Mouse (Mus musculus): ENCODE data around the gene Gng13. TPM values are rescaled to one million over a fixed set of nuclear protein-coding genes. Genes with fewer than 3 reads are reported as not detected.
"Not testable (repeated sequence)": the region's sequence is repeated elsewhere in the genome, so short reads cannot be mapped to it uniquely, and the experiment has no call there.

Gng13 gene
- polyA plus RNA-seq, 1 experiment from 2014 or later, result 1.7 TPM

- no peaks in the 10 kb centered on the region for H3K27me3 ChIP-seq
- no peaks in the 10 kb centered on the region for H3K36me3 ChIP-seq
- no peaks in the 10 kb centered on the region for H3K9me3 ChIP-seq
- H3K27ac ChIP-seq, result no peak overlapping the region
- 76% methylated on average over 7 of the region's 7 CpGs for WGBS
- H3K4me3 ChIP-seq, result no peak overlapping the region
- H3K4me1 ChIP-seq, result no peaks in the 10 kb centered on the region
- H3K4me2 ChIP-seq (replicated peaks), result no peak overlapping the region
- H3K9ac ChIP-seq, result no peak overlapping the region
- ATAC-seq (ENCODE audit: low FRiP score, low read depth), result no peak
Measured at GRCm38 (mm10) chr17:25738861-25739260, 21.9 kb downstream of the Gng13 start.

- not testable (repeated sequence) for ATAC-seq (ENCODE audit: low FRiP score, low read depth); H3K9me3 ChIP-seq; H3K4me2 ChIP-seq (replicated peaks); H3K4me3 ChIP-seq; H3K36me3 ChIP-seq; H3K27ac ChIP-seq; H3K27me3 ChIP-seq; H3K4me1 ChIP-seq; H3K9ac ChIP-seq
- WGBS, result 71% methylated on average over 12 of the region's 12 CpGs
Measured at GRCm38 (mm10) chr17:25741471-25741870, 24.5 kb downstream of the Gng13 start.

- no peaks in the 10 kb centered on the region for H3K27me3 ChIP-seq
- no peak overlapping the region for H3K4me3 ChIP-seq
- H3K4me1 ChIP-seq, result no peaks in the 10 kb centered on the region
- no peak overlapping the region for H3K9ac ChIP-seq
- 93% methylated on average over 9 of the region's 9 CpGs for WGBS
- H3K9me3 ChIP-seq, result no peaks in the 10 kb centered on the region
- no peak for ATAC-seq (ENCODE audit: low FRiP score, low read depth)
- no peak overlapping the region for H3K4me2 ChIP-seq (replicated peaks)
- no peaks in the 10 kb centered on the region for H3K36me3 ChIP-seq
- no peak overlapping the region for H3K27ac ChIP-seq
Measured at GRCm38 (mm10) chr17:25743831-25744230, 26.9 kb downstream of the Gng13 start.

GRCm38 (mm10) chr17:25744311-25744710, 27.3 kb downstream of the Gng13 start:
- no peak overlapping the region for H3K9ac ChIP-seq
- H3K36me3 ChIP-seq, result no peaks in the 10 kb centered on the region
- 77% methylated on average over 10 of the region's 10 CpGs for WGBS
- H3K9me3 ChIP-seq, result no peaks in the 10 kb centered on the region
- H3K27me3 ChIP-seq, result no peaks in the 10 kb centered on the region
- no peak overlapping the region for H3K27ac ChIP-seq
- no peak overlapping the region for H3K4me2 ChIP-seq (replicated peaks)
- no peak for ATAC-seq (ENCODE audit: low FRiP score, low read depth)
- no peaks in the 10 kb centered on the region for H3K4me1 ChIP-seq
- H3K4me3 ChIP-seq, result no peak overlapping the region

- WGBS, result 94% methylated on average over 4 of the region's 4 CpGs
- Histone ChIP-seq H3K27me3 (no peaks in the 10 kb centered on the region), H3K4me1 (peaks cover 6% of the 10 kb centered on the region; the same call in 1 of the 2 replicates), H3K9me3 (no peaks in the 10 kb centered on the region), H3K4me3 (no peak overlapping the region), H3K27ac (no peak overlapping the region), H3K4me2 (replicated peaks) (no peak overlapping the region), H3K36me3 (no peaks in the 10 kb centered on the region), H3K9ac (no peak overlapping the region)
- no peak for ATAC-seq (ENCODE audit: low FRiP score, low read depth)
Measured at GRCm38 (mm10) chr17:25748238-25748637, 31.3 kb downstream of the Gng13 start.

- no peaks in the 10 kb centered on the region for H3K27me3 ChIP-seq
- peaks cover 6% of the 10 kb centered on the region; the same call in 1 of the 2 replicates for H3K4me1 ChIP-seq
- 79% methylated on average over 6 of the region's 6 CpGs for WGBS
- H3K27ac ChIP-seq, result no peak overlapping the region
- H3K4me2 ChIP-seq (replicated peaks), result no peak overlapping the region
- H3K9ac ChIP-seq, result no peak overlapping the region
- H3K4me3 ChIP-seq, result no peak overlapping the region
- H3K36me3 ChIP-seq, result no peaks in the 10 kb centered on the region
- no peak for ATAC-seq (ENCODE audit: low FRiP score, low read depth)
- no peaks in the 10 kb centered on the region for H3K9me3 ChIP-seq
Measured at GRCm38 (mm10) chr17:25749314-25749713, 32.3 kb downstream of the Gng13 start.

GRCm38 (mm10) chr17:25751446-25751845, 34.5 kb downstream of the Gng13 start:
- Histone ChIP-seq H3K36me3 (no peaks in the 10 kb centered on the region), H3K27me3 (no peaks in the 10 kb centered on the region), H3K4me3 (no peak overlapping the region), H3K9me3 (no peaks in the 10 kb centered on the region), H3K27ac (no peak overlapping the region), H3K4me1 (peaks cover 6% of the 10 kb centered on the region; the same call in 1 of the 2 replicates), H3K4me2 (replicated peaks) (no peak overlapping the region), H3K9ac (0 out of 2 replicates have a peak overlapping the region, but pooled peaks have one; percentile 19)
- ATAC-seq (ENCODE audit: low FRiP score, low read depth), result no peak
- 48% methylated on average over 5 of the region's 5 CpGs for WGBS

GRCm38 (mm10) chr17:25754241-25754640, 37.3 kb downstream of the Gng13 start, which contains the start of gene Msln:
TSS of gene Msln (minus strand) at chr17:25754378.
- H3K27ac ChIP-seq, result no peak within 1 kb of the TSS
- 89% methylated on average over 9 of the region's 9 CpGs for WGBS

GRCm38 (mm10) chr17:25755086-25755485, 38.1 kb downstream of the Gng13 start:
- no peak overlapping the region for H3K4me3 ChIP-seq
- WGBS, result 81% methylated on average over 4 of the region's 4 CpGs
- no peak for ATAC-seq (ENCODE audit: low FRiP score, low read depth)
- no peaks in the 10 kb centered on the region for H3K9me3 ChIP-seq
- no peaks in the 10 kb centered on the region for H3K27me3 ChIP-seq
- no peak overlapping the region for H3K9ac ChIP-seq
- no peak overlapping the region for H3K27ac ChIP-seq
- no peak overlapping the region for H3K4me2 ChIP-seq (replicated peaks)
- H3K36me3 ChIP-seq, result no peaks in the 10 kb centered on the region
- H3K4me1 ChIP-seq, result peaks cover 6% of the 10 kb centered on the region; the same call in 1 of the 2 replicates

More at GRCm38 (mm10) chr17:25754241-25754640, 37.3 kb downstream of the Gng13 start, which contains the start of gene Msln:
- no peak for ATAC-seq (ENCODE audit: low FRiP score, low read depth)
- Histone ChIP-seq H3K36me3 (no peaks in the 10 kb centered on the region), H3K9me3 (no peaks in the 10 kb centered on the region), H3K9ac (no peak within 1 kb of the TSS), H3K27me3 (no peaks in the 10 kb centered on the region), H3K4me2 (replicated peaks) (no peak within 1 kb of the TSS), H3K4me3 (no peak within 1 kb of the TSS), H3K4me1 (peaks cover 6% of the 10 kb centered on the region; the same call in 1 of the 2 replicates)

GRCm38 (mm10) chr17:25755627-25756377, 38.8 kb downstream of the Gng13 start:
- no peaks in the 10 kb centered on the region for H3K36me3 ChIP-seq
- H3K27ac ChIP-seq, result no peak overlapping the region
- 31% methylated on average over 4 of the region's 4 CpGs for WGBS

GRCm38 (mm10) chr17:25756378-25757242, 39.6 kb downstream of the Gng13 start:
- WGBS, result 79% methylated on average over 9 of the region's 9 CpGs
- Histone ChIP-seq H3K4me3 (no peak overlapping the region), H3K9ac (no peak overlapping the region), H3K4me1 (peaks cover 1% of the 10 kb centered on the region; the same call in 1 of the 2 replicates), H3K9me3 (no peaks in the 10 kb centered on the region), H3K4me2 (replicated peaks) (no peak overlapping the region), H3K27me3 (no peaks in the 10 kb centered on the region), H3K36me3 (no peaks in the 10 kb centered on the region), H3K27ac (no peak overlapping the region)
- ATAC-seq (ENCODE audit: low FRiP score, low read depth), result no peak

More at GRCm38 (mm10) chr17:25755627-25756377, 38.8 kb downstream of the Gng13 start:
- Histone ChIP-seq H3K27me3 (no peaks in the 10 kb centered on the region), H3K4me1 (peaks cover 6% of the 10 kb centered on the region; the same call in 1 of the 2 replicates), H3K9ac (no peak overlapping the region), H3K4me3 (no peak overlapping the region), H3K9me3 (no peaks in the 10 kb centered on the region), H3K4me2 (replicated peaks) (no peak overlapping the region)
- no peak for ATAC-seq (ENCODE audit: low FRiP score, low read depth)

- Histone ChIP-seq H3K4me2 (replicated peaks) (no peak overlapping the region), H3K9ac (no peak overlapping the region), H3K4me1 (no peaks in the 10 kb centered on the region), H3K27ac (no peak overlapping the region), H3K4me3 (no peak overlapping the region), H3K36me3 (no peaks in the 10 kb centered on the region), H3K9me3 (no peaks in the 10 kb centered on the region), H3K27me3 (no peaks in the 10 kb centered on the region)
- WGBS, result 67% methylated on average over 3 of the region's 3 CpGs
- no peak for ATAC-seq (ENCODE audit: low FRiP score, low read depth)
Measured at GRCm38 (mm10) chr17:25757691-25758090, 40.7 kb downstream of the Gng13 start.
